Mouse (Mus musculus): ENCODE results near the gene Stx5a.

Gene Stx5a

DNA sequence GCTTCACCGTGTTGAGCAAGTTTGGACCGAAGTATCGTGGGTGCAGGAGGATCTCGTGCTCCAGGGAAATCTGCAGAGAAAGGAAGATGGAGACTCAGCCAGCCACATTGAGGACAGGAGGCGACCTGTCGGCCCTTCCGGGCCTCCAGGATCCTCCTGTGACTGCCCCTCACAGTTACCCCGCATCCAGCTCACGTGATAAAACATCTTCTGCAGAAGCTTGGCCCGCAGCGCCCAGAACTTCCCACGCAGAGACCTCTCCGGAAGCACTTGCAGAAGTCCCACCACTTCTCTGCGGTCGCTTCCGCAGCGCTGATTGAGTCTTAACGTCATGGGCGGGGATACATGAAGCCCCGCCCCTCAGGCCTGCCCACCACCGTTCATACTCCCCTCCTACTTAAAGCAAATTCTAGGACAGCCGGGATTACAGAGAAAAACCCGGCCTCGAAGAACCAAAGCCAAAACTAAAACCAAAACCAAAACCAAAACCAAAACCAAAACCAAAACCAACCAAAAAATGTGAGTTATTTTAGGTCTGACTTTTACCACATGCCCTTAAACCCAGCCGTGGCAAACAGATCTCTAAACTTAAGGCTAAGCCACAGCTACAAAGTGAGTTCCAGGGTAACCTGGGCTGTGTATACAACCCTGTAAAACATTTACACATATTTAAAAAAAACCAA is 57.2 kb downstream of the Stx5a start, which contains the start of gene Polr2g:
Gene Polr2g (minus strand): TSS at position 314 of the 683 bp plus-strand sequence.
- peak; percentile 73 to 79 for DNase-seq (ENCODE audit: low spot score in 2 of 2)

DNA sequence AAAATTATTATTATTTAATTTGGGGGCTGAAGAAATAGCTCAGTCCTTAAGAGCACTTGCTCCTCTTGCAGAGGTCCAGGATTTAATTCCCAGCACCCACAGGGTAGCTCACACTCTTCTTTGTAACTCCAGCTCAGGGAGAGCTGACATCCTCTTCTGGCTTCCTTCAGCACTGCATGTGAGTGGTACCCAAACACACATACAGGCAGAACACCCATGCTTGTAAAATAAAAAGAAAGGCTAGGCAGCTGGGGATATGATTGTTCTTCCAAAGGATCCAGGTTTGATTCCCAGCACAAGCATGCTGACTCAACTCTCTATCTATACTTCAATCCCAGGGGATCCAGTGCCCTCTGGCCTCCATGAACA is 57.7 kb downstream of the Stx5a start:
- DNase-seq (ENCODE audit: low spot score in 2 of 2) = no peak

DNA sequence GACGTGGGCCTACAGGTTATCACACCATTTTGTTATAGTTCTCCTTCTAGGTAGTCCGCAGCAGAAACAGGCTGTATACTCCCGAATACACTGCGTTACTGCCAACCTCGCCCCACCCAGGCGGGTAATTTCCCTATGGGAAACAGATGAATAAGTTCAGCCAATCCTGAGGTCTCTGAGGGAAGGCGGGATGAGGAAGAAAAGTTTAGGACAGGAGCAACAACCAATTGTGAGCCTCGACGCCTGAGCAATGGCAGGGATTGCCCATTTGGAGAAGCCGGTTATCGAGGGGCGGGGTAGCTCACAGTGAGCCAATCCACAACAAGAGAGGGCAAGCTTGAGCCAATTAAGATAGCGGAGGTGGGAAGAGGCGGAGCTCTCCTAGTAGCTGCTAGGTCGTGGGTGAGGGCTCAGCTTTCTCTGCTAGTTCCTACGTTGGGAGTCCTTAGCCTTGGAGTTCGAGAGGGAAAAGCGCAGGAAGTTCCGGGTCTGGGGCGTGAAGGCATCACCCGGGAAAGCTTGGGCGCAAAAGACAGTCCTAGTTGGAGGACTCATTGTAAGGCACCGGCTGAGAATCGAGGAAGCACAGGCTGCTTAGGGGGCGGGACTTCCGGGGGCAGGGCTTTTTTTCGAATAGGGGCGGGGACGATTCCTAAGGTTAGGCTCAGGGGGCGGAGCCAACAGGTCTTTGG is 61.1 kb downstream of the Stx5a start, which contains the start of gene Zbtb3:
Gene Zbtb3 (plus strand): TSS at position 426 of the 692 bp plus-strand sequence.
- DNase-seq (ENCODE audit: low spot score in 2 of 2) = peak; percentile 80 to 83

DNA sequence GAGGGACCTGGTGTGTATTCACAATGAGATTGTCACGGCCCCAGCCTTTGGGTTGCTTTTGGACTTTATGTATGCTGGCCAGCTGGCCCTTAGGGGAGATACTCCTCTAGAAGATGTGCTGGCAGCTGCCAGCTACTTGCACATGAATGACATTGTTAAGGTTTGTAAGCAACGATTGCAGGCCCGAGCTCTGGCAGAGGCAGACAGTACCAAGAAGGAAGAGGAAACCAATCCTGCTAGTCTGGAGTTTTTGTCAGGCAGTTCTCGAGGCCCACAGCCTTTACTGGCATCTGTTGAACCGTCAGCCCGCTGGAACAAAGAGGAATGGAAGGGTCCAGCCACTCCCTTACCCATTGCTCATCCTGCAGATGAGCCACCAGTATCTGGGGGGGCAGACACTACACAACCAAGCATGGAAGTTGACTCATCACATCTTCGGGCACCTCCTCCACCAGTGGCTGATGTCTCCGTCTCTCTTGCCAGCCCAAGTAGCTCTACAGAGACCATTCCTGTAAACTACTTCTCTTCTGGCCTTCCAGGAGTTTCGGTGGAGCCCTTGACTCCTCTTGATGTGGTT is 62.1 kb downstream of the Stx5a start:
- no peak for DNase-seq (ENCODE audit: low spot score in 2 of 2)

DNA sequence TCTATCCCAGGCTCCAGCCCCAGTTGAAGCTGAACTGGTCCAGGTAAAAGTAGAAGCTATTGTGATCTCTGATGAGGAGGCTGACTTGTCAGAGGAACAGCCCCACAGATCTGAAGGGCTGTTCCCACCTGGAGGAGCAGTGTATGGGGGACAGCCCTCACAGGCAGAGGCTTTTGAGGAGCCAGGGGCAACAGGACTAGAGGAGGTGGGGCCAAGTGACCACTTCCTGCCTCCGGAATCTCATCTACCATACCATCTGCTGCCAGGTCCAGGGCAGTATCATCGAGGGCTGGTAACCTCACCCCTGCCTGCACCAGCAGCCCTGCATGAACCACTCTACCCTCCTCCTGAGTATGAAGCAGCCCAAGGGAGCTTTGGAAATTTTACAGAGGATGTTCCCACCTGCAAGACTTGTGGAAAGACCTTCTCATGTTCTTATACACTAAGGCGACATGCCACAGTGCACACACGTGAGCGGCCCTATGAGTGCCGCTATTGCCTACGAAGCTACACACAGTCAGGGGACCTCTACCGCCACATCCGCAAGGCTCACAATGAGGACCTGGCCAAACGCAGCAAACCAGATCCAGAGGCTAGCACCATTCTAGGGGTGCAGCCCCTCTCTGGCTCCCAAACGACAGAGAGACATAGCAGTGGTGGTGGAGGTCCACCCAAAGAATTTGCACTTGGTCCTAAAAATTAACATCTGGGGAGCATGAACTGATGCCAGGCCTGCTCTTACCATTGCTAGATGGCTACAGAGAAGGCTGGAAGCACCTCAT is 62.9 kb downstream of the Stx5a start:
- no peak for DNase-seq (ENCODE audit: low spot score in 2 of 2)

Measured in spleen, postnatal 14 days (tissue).